Mouse (Mus musculus) brain, embryonic 18.5 days (tissue): Measurements from ENCODE around the gene Smok2a.
"Not testable (repeated sequence)": the region's sequence is repeated elsewhere in the genome, so short reads cannot be mapped to it uniquely, and the experiment has no call there.

Experiments used
- DNase-seq: peaks from one replicate; pipeline ENCODE4 v3.0.0-alpha.2; 2012; ENCODE audit warnings: low read depth, low spot score

Gene Smok2a

DNA sequence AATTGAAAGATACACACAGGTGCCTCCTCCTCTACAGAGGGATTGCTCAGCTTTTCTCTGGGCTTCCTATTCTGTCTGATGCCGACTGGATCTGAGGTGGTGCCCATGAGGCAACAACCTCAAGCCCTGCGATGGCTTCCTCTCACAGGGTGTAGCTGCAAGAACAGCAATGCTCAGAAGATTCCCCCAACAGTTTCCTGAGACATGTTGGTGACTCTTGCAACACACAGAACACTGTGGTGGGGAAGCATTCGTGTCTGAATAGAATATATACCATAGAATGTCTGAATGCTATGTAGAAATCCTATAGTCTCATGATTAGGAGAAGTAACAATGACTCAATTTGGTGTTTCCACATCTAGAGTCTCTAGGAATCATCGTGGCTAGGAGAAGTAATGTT is 6.8 kb upstream of the Smok2a start:
- DNase-seq: no peak

- no peak for DNase-seq
Observed at GRCm38 (mm10) chr17:13215595-13215994, 5.4 kb upstream of the Smok2a start.

GRCm38 (mm10) chr17:13221921-13222320 is 933 bp downstream of the Smok2a start:
- DNase-seq: not testable (repeated sequence)

- DNase-seq: not testable (repeated sequence)
Observed at GRCm38 (mm10) chr17:13229957-13230356, 9.0 kb downstream of the Smok2a start, which contains the start of gene Smok2b. Smok2b (plus strand) TSS chr17:13230257.

DNA sequence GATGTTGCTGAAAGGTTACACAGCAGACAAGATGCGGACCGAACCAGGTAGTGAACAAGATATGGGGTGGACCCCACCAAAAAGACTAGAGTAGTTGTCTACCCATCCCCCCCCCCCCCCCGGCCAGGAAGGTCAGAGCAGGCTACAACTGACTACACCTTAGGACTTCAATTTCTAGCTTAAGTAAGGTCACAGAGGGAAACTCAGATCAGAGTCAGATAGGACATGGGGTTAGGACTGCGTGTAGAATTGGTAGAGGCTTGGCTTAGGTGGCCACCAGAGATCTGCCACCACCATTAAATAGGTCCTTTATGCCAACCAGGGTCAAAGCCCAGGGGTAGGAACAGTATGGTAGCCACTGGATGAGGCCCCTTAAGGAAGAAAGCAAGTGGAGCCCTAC is 18.5 kb downstream of the Smok2a start:
- not testable (repeated sequence) for DNase-seq

DNA sequence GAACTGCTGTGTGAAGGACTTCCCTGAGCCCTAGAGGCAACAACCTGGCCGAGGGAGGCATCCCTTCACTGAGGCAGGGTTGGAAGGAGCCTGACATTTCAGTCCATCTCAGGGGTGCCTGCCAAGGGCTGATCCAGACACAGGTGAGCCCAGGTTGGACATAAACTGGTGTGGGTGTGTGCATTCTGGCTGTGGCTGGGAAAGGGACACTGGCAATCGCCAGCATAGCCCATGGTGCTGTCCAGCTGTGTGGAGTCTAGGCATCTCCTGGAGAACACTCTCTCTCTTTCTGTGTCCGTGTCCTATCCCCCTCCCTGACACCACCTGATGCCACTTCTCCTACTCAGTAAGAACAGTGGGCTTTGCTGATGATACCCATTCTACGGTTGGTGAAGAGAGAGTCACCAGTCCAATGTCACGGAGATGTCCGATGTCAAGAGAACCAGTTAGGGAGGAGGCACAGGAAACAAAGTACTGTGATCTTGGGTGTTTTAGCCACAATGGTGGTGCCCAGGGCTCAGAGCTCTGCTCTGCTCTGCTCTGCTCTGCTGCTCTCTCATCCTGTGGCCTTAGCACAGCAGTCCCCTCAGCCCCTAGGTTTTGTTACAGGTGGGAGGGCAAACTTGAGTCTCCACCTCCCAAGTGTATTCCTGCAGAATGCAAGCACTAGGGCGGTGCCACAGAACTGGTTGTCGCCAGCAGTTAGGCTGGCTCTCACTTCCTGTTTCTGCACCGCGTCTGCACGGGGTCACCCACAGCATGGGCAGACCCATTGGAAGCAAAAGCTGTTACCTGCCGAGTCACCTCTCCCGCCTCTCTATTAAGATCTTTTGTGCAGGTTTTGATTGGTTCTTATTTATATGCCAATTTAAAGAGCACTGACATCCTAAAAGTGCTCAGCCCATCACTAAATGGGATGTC is 20.1 kb downstream of the Smok2a start:
- not testable (repeated sequence) for DNase-seq

DNA sequence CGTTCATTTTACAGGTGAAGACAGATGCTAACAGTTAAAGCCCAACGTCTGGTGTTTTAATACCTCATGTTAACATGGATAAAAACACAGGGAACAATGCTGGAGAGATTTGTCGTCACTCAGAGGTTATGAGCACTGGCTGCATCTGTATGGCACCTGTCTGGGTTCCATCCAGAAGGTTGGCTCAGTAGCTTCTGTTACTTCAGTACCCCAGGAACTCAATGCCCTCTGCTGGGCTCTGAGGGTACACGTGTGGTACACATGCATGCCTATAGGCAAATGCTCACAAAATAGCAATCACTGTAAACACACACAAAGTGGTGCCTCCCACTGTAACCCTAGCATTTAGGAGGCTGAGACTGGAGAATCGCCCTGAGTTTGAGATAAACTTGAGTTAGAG is 33.8 kb downstream of the Smok2a start:
- not testable (repeated sequence) for DNase-seq
